Mouse (Mus musculus) neural tube, embryonic 11.5 days (tissue): ENCODE data around the gene Hnmt. TPM values are rescaled to one million over a fixed set of nuclear protein-coding genes. Genes with fewer than 3 reads are reported as not detected.
"Not testable (repeated sequence)": the region's sequence is repeated elsewhere in the genome, so short reads cannot be mapped to it uniquely, and the experiment has no call there.

Experiments used
- ATAC-seq: fragments of 200-750 bp; cut with Nextera tagmentation; 2 replicates; pipeline ENCODE4 v1.8.0; 2017; ENCODE audit warnings: moderate number of reproducible peaks, mild to moderate bottlenecking, moderate TSS enrichment, moderate library complexity; ENCODE audit not compliant: insufficient read depth, low FRiP score, low TSS enrichment
- DNase-seq: peaks from one replicate; pipeline ENCODE4 v3.0.0-alpha.2; 2015; ENCODE audit warnings: low spot score
- H3K27ac ChIP-seq: fragments of 300-500 bp; sonication (generic); 2 replicates; pipeline ENCODE4 v1.5.1; 2014; ENCODE audit warnings: low read depth, mild to moderate bottlenecking, low read length
- H3K27me3 ChIP-seq: fragments of 300-500 bp; sonication (generic); 2 replicates; pipeline ENCODE4 v1.6.1; 2014; ENCODE audit warnings: mild to moderate bottlenecking, low read length, mixed read lengths; ENCODE audit not compliant: control insufficient read depth, insufficient read depth
- H3K36me3 ChIP-seq: fragments of 300-500 bp; sonication (generic); 2 replicates; pipeline ENCODE4 v1.6.1; 2014; ENCODE audit warnings: mild to moderate bottlenecking, low read length, moderate library complexity, mixed read lengths; ENCODE audit not compliant: control insufficient read depth, insufficient read depth
- H3K4me1 ChIP-seq: fragments of 300-500 bp; sonication (generic); 2 replicates; pipeline ENCODE4 v1.6.1; 2014; ENCODE audit warnings: low read length, mixed read lengths; ENCODE audit not compliant: control insufficient read depth, insufficient read depth
- H3K4me2 ChIP-seq: fragments of 300-500 bp; sonication (generic); 2 replicates; pipeline ENCODE4 v1.6.1; 2014; ENCODE audit warnings: low read depth, mild to moderate bottlenecking, moderate library complexity
- H3K4me3 ChIP-seq: fragments of 300-500 bp; sonication (generic); 2 replicates; pipeline ENCODE4 v1.5.1; 2014; ENCODE audit warnings: low read depth, low read length
- H3K9ac ChIP-seq: fragments of 300-500 bp; sonication (generic); 2 replicates; pipeline ENCODE4 v1.6.1; 2014; ENCODE audit warnings: mild to moderate bottlenecking, low read length
- H3K9me3 ChIP-seq: fragments of 300-500 bp; sonication (generic); 2 replicates; pipeline ENCODE4 v1.6.1; 2016; ENCODE audit warnings: low read length; ENCODE audit not compliant: control insufficient read depth
- WGBS: fragments of 180-500 bp; shearing (Covaris S2); extraction: QIAGEN DNeasy Blood & Tissue Kit; methylation state at CpG from one replicate; pipeline ENCODE4 v1.1.7; 2014; 5-methylcytosine and 5-hydroxymethylcytosine counted together
- polyA plus RNA-seq: library from polyadenylated mRNA; unstranded; fragments of >200 nt; fragmentation: Nextera tagmentation; extraction: Ambion mirVana; gene quantifications from 2 replicates; pipeline ENCODE4 v1.2.1, GENCODE M21; 2014

Hnmt gene
- polyA plus RNA-seq, 1 experiment from 2014 or later = 1.2 TPM

DNA sequence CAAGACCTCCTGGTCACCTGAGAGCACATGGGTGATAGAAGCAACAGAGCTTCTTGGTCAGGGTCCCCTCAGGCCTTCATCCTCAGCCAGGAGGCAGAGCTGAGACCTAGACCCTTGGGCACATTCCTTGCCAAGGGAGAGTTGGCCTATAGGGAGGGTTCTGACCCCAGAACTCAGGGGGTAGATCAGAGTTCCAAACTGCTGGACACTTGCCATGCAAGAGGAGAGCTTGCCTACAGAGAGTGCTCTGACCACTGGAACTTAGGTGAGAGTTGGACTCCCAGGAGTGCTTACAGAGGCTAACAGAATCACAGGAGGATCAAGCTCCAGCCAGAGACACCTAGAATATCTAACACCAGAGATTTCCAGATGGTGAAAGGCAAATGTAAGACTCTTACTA lies 29.8 kb downstream of the Hnmt start:
- not testable (repeated sequence) for H3K36me3 ChIP-seq, H3K27ac ChIP-seq

DNA sequence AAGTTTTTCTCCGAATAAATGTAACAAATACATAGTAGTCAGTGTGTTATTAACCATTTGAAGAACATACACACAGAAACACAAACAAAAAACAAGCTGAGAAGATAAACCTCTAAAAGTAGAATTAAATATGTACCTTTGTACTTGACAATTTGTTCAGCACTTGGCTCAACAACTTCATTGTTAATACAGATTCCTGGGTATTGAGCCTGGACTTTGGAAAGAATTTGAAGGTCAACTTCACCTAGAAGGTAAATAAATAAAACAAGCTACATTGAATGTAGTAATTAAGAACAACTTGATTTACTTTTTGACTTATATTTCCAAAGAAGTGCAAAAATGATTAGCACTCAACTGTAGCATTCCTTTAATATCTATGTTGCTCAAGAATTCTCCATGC lies 30.2 kb downstream of the Hnmt start:
- 93% methylated on average over 1 of the region's 1 CpGs for WGBS
- Histone ChIP-seq H3K4me1 (no peaks in the 10 kb centered on the region), H3K9ac (no peak overlapping the region), H3K4me2 (no peak overlapping the region), H3K36me3 (no peaks in the 10 kb centered on the region), H3K9me3 (no peaks in the 10 kb centered on the region), H3K27me3 (no peaks in the 10 kb centered on the region), H3K27ac (no peak overlapping the region), H3K4me3 (no peak overlapping the region)
- DNase-seq (no peak), ATAC-seq (no peak)

More for the DNA sequence above, 29.8 kb downstream of the Hnmt start:
- not testable (repeated sequence) for H3K4me1 ChIP-seq, H3K27me3 ChIP-seq, H3K4me3 ChIP-seq, DNase-seq, H3K9me3 ChIP-seq, H3K9ac ChIP-seq, H3K4me2 ChIP-seq, ATAC-seq

DNA sequence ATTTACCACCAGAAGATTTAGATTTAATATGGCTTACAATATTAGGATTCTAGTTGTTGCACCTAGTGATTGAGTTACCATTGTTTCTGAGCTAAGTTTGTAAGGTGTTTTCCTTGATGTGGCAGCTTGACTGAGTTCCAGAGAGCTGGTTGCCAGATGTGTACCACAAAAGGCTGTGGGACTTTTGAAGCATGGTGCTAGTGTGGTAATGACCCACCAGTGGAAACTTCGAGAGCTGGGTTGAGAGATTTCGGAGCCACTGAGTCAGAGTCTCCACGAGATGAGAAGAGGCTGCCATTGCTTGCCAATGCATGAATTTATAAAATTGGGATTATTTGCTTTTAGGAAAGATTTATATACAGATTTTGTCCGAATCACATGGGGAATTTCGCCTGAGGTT lies 34.2 kb downstream of the Hnmt start:
- 87% methylated on average over 5 of the region's 5 CpGs for WGBS
- ATAC-seq = no peak
- H3K9ac ChIP-seq = no peak overlapping the region
- no peaks in the 10 kb centered on the region for H3K4me1 ChIP-seq
- H3K36me3 ChIP-seq = no peaks in the 10 kb centered on the region
- H3K9me3 ChIP-seq = no peaks in the 10 kb centered on the region
- no peak overlapping the region for H3K4me3 ChIP-seq
- H3K4me2 ChIP-seq = no peak overlapping the region
- DNase-seq = no peak
- H3K27me3 ChIP-seq = no peaks in the 10 kb centered on the region
- H3K27ac ChIP-seq = no peak overlapping the region

DNA sequence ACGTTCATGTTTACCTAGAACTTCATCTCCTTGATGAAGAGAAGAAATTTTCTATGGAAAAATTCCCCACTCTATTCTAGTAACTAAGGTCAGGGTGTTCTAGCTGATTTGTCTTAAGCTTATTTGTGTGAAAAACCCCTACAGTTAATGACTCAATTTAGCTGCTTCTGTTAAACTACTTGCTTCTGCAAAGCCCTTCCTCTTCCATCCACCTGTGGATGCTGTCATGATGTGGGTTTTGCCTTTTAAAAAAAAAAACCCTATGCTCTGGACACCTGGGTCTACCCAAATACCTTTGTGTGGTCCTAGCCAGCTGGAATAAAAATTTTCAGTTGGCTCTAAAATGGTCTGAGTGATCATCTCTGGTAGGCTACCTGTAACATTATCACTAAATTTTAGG lies 49.9 kb downstream of the Hnmt start:
- no peak overlapping the region for H3K9ac ChIP-seq
- H3K4me3 ChIP-seq = no peak overlapping the region
- WGBS = 74% methylated on average over 1 of the region's 1 CpGs
- no peak overlapping the region for H3K27ac ChIP-seq
- H3K9me3 ChIP-seq = no peaks in the 10 kb centered on the region
- H3K36me3 ChIP-seq = no peaks in the 10 kb centered on the region
- no peaks in the 10 kb centered on the region for H3K4me1 ChIP-seq
- no peaks in the 10 kb centered on the region for H3K27me3 ChIP-seq
- no peak overlapping the region for H3K4me2 ChIP-seq
- DNase-seq = no peak
- ATAC-seq = no peak

DNA sequence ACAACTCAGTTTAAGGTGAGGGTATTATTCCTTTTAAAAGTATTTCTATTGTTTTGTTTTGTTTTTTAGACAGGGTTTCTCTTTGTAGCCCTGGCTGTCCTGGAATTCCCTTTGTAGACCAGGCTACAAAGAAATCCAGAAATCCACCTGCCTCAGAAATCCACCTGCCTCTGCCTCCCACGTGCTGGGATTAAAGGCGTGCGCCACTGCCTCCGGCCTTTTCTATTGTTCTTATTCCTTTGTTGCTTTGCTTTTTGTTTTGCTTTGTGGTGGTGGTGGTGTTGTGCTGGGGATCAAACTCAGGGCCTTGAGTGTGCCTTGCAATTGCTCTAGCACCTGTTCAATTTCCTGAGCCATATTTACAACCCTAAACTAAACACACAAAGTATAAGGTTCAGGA lies 50.4 kb downstream of the Hnmt start:
- 89% methylated on average over 4 of the region's 4 CpGs for WGBS
- ATAC-seq (no peak), DNase-seq (no peak)
- no peaks in the 10 kb centered on the region for H3K4me1 ChIP-seq
- H3K27me3 ChIP-seq = no peaks in the 10 kb centered on the region
- H3K9ac ChIP-seq = no peak overlapping the region
- no peak overlapping the region for H3K27ac ChIP-seq
- no peaks in the 10 kb centered on the region for H3K36me3 ChIP-seq
- no peak overlapping the region for H3K4me3 ChIP-seq
- H3K4me2 ChIP-seq = no peak overlapping the region
- no peaks in the 10 kb centered on the region for H3K9me3 ChIP-seq

DNA sequence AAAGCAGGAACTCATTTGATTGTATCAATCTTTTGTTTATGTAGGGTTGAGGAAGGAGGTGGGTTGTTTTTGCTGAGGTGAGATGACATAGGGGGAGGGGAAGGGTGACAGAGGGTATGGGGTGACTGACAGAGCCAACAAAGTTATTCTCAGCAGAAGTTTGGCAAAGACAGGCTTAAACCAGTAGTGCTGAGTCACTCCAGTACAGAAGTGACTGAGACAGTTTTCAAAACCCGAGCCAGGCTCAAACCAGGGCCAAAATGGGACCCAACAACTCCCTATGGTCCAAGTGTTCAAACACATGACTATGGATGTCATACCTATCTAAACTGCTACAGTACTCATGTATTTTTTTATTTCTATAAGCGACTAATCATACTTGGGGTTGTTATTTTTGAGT lies 52.4 kb downstream of the Hnmt start:
- no peak for ATAC-seq
- no peak overlapping the region for H3K9ac ChIP-seq

DNA sequence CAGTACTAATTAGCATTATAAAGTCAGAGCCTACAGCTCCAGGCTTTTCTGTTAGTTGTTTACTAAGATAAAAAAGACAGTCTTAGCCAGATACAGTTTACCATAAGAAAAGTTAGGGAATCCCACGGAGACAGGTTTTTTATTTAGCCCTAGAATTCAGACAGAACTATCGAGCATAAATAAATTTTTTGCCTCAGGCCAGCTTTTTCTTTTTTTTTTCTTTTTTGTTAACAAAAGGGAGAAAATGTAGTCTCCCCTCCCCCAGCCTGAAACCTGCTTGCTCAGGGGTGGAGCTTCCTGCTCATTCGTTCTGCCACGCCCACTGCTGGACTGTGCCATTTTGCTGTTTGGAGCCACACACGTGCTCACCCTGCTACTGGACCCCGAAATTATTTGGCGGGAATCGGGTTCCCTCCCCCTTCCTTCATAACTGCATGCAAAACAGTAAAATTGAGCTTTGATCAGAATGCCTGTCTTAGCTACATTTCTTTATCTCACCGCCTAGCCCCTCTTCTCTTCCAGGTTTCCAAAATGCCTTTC lies 59.1 kb downstream of the Hnmt start:
- H3K9ac ChIP-seq, H3K27me3 ChIP-seq, H3K4me2 ChIP-seq, H3K4me3 ChIP-seq, H3K9me3 ChIP-seq, H3K36me3 ChIP-seq, ATAC-seq, H3K27ac ChIP-seq, H3K4me1 ChIP-seq, DNase-seq: not testable (repeated sequence)
- 88% methylated on average over 9 of the region's 9 CpGs for WGBS

More for the DNA sequence above, 52.4 kb downstream of the Hnmt start:
- no peaks in the 10 kb centered on the region for H3K27me3 ChIP-seq
- no peaks in the 10 kb centered on the region for H3K4me1 ChIP-seq
- no peaks in the 10 kb centered on the region for H3K9me3 ChIP-seq
- no peaks in the 10 kb centered on the region for H3K36me3 ChIP-seq
- no peak overlapping the region for H3K4me3 ChIP-seq
- H3K27ac ChIP-seq = no peak overlapping the region
- no peak overlapping the region for H3K4me2 ChIP-seq
- DNase-seq = no peak
- 91% methylated on average over 2 of the region's 2 CpGs for WGBS

DNA sequence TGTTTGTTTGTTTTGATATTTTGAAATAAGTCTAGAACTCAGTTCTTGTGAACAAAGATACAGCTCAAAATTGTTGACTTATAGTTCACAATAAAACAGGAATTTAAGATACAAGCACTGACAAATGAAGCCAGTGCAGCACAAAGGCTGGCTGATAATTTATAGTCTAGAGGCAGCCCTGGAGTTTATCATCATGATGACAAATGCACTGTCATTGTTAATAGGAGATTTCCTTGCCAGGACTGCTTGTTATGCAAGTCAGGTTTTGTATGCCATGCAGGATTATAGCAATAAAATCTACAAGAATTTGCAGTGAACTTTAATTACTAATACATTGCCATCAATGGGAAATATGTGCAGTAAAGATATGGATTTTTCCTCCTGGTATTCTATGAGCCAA lies 61.9 kb downstream of the Hnmt start:
- H3K9ac ChIP-seq = no peak overlapping the region
- no peak overlapping the region for H3K27ac ChIP-seq
- H3K27me3 ChIP-seq = no peaks in the 10 kb centered on the region
- H3K4me2 ChIP-seq = no peak overlapping the region
- H3K4me1 ChIP-seq = no peaks in the 10 kb centered on the region
- H3K4me3 ChIP-seq = no peak overlapping the region
- H3K9me3 ChIP-seq = no peaks in the 10 kb centered on the region
- no peaks in the 10 kb centered on the region for H3K36me3 ChIP-seq
- DNase-seq (no peak), ATAC-seq (peak; percentile 61; the same call in 1 of the 2 replicates)

DNA sequence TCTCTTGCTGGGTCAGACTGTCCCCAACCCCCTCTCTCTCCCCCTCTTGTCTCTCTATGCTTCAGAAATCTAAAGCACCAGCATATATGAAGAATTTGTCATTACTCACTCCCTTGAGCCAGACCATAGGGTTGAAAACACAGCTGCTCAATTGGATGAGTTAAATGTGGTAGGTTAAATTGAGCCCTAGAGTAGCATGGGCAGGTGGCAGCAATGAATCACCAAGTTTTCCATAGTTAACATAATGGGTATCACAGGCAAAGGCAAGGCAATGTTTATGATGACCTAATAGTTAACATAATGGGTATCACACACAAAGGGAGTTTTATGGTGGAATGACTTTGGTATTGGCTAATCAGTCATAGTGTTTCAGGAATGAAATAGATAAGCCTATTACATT lies 65.9 kb downstream of the Hnmt start:
- H3K4me2 ChIP-seq = no peak overlapping the region

More for the DNA sequence above, 65.9 kb downstream of the Hnmt start:
- Histone ChIP-seq H3K36me3 (no peaks in the 10 kb centered on the region), H3K4me1 (no peaks in the 10 kb centered on the region), H3K4me3 (no peak overlapping the region), H3K9ac (no peak overlapping the region), H3K27me3 (no peaks in the 10 kb centered on the region), H3K9me3 (no peaks in the 10 kb centered on the region), H3K27ac (no peak overlapping the region)
- ATAC-seq = no peak
- no peak for DNase-seq
